Mouse (Mus musculus) spleen, postnatal 10 days (tissue): ENCODE data around the gene Timm13.

Source experiments
- DNase-seq, 2 experiments: peaks; one replicate each; pipeline ENCODE4 v3.0.0; 2021 to 2022; ENCODE audit warnings: low spot score in 2 of 2

Gene Timm13

DNA sequence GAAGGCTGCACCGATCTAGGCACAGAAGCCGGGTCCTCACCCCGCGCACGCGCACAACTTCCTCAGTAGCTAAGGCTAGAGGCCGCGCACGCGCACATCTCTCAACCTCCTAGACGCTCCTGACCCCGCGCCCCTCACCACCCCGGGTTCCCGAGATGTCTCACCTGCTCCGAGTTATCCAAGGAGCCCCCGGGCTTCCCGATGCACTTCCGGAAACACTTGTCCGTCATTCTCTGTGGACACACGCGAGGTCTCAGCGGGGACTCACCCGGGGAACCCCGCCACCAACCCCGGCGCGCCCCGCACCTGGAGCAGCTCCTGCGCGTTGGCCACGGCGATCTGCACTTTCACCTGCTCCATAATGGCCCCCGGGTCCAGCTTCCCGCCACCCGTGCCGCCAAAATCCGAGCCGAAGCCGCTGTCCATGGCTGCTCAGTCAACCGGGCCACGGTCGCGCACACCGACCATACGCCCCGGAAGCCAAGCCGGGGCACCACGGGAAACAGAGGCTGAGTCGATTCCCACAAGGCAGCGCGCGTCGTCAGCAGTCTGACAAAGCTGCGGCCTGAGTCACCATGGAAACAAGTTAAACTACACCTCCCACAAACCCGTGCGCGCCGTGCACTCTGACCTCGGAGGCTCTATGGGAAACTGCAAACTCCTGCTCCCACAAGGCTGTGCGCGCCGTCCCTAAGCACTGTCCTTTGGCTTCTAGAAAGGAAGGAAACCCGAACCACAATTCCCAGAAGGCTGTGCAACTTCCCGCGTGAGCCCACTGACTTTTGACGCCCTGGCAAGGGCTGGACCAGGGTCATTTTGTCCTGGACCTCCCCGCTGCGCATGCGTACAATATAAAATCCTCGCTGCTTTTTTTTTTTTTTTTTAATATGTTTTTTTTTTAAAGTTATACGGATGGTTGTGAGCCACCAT, at the start of gene Timm13:
Gene Timm13 (minus strand): TSS at position 652 of the 930 bp plus-strand sequence.
- DNase-seq: peak; percentile 85 to 97

DNA sequence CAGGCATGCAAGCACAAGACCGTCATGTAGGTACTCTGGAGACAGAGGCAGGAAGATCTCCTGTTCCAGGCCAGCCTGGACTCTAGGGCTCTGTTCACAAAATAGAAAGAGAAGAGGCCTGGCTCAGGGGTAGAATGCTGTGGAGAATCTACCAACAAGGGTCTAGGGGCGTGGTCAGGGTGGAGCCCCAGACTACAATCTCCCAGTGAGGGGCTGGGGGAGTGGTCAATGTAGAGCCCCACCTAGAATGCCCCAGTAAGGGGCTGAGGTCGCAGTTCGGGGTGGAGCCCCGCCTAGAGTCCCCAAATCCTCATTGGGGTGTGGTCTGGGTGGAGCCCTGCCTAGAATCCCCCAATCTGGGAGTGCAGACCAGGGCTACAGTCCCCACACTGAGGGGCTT, 49.5 kb upstream of the Timm13 start:
- DNase-seq: no peak

DNA sequence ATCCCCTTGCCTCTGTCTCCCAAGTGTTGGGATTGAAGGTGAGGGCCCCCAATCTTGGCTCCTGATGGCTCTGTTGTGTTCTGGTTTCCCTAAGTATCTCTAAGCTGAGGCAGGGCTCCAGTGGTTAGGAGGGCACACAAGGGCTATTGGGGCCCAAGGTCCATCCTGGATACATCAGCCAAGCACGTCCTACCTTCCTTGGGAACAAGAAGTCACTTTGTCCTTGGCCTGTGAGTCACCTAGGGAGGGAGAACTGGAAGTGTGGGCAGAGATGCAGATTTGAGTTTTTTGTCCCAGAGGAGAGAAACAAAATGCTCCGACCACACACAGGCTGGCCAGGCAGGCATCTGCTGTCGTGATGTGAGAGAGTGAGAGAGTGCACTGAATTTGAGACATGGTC, 48.3 kb upstream of the Timm13 start:
- DNase-seq: no peak

DNA sequence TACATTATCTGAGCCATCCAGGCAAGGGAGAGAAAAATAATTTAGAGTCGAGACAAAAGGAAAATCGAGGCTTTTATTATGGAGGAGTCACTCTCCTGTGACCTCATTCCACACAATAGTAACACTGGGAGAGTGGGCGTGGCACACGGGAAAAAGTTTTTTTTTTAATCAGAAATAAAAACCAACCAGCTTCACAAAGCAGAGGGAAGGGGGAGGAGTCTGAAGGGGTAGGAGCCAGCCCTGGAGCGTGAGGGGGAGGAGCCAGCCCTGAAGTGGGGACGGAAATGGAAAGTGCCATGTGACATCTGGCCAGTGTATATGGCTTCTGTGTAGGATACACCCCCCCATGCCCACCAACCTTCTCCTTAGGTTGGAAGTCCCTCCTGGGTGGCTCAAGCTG, 47.8 kb upstream of the Timm13 start:
- DNase-seq: no peak

DNA sequence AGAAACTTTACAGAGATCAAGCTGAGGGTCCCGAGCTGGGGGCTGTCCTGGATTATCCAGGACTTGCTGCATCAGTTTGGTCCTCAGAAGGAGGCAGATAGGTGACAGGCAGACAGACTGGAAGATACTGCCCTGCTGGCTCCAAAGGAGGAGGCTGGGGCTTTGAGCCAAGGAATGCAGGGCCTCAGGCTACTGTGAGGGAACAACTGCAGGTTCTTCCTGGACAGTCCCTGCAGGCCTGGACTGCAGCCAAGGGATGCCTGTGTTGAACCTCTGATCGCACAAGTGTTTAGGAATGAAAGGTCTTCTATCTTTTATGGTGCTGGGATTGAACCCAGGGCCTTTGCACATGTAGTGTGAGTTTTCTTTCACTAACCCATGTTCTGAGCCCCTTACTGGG, 47.0 kb upstream of the Timm13 start:
- DNase-seq: no peak

DNA sequence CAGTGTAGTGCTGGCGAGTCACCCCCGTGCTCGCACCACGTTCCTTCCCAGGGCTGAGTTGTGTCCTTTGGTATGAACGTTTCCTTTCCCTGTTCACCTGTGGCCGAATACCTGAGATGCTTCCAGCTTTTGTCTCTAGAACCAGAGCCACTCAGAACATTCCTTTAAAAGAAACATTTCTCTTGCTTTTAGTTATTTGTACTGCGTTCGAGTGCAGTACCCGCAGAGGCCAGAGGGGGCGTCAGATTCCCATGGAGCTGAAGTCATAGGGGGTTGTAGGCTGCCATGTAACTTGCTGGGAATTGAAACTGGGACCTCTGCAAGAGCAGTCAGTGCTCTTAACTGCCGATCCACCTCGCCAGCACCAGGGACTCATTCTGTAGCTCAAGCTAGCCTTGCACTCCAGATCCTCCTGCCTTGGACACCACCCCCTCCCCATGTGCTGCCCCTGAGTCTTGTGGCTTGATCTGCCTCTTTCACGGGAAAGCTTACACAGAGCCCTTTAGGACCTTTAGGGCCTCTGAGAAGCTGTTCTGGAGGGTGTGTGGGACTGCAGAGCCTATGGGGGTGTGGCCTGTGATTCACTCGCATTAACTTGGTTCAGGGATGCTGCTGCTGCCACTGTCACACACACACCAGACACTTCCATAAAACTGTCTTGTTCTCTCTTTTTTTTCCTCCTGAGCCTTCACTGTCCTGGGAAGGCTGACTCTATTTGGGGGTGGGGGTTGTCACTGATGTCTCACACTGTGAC, 46.1 kb upstream of the Timm13 start:
- peak in 1 of 2 experiments; percentile 48 for DNase-seq

DNA sequence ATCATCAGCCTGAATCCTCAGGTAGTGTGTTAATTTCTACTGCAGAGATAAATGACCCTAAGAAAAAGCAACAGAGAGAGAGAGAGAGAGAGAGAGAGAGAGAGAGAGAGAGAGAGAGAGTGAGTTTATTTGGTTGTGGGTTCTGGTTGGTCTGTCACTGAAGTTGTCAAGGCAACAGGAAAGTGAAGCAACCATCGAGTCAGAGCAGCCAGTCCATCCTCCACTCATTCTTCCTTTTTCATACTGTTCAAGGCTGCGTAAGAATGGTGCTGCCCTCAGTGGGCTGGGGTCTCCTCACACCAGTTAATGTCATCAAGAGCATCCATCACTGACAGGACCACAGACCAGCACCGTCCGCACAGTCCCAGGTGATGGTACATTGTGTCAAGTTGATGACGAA, 43.5 kb upstream of the Timm13 start:
- no peak for DNase-seq

DNA sequence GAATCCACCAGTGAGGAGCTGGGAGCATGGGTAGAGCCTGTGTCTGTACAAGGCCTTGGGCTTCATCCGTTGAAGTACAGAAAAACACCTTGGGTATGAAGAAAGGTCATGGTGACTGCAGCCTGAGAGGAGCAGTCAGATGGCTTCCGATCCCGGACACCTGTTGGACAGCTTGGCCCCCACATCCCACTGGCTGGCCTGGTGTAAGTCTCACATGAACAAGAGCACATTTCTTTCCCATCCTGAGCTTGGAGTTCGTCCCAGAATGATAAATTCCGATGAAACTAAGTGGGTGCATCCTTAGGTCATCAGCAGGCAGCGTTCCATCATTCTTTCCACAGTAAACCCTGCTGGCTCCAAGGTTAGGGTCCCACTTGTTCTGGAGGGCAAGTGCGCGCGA, 42.9 kb upstream of the Timm13 start:
- no peak for DNase-seq

DNA sequence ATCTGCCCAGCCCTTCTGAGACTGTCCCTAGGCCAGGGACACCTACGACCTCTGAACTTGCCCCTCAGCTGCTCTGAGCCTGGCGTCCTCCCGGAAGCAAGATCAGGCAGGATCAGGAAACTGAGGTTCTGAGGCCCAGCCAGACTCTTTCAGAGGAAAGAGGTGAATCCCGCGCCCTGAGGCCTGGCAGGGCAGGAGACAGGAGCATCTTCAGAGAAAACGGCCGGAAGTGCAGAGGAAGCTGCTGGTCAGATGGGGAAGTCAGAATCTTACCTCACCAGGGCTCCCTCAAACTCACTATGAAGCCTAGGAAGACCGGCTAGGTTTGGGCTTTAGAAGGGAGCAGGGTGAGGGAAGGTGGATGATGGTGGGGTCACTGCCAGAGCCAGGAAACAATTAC, 42.1 kb upstream of the Timm13 start:
- no peak for DNase-seq

DNA sequence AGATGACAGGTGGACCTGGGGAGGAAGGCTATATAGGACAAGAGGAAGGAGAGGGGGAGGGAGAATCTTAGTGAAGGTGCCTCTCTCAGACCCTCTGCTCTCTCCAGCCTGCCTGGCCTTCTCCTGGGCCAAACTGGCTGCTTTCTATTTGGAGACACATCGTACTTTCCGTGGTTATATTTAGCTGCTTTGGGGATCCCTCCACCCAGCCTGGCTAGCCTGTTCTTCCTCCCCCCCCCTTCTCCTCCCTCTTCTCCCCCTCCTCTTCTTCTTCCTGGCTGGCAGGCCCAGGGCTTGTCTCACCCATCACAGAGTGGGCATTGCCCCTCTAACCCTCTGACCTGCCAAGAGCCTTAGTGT, 40.2 kb upstream of the Timm13 start:
- no peak for DNase-seq

DNA sequence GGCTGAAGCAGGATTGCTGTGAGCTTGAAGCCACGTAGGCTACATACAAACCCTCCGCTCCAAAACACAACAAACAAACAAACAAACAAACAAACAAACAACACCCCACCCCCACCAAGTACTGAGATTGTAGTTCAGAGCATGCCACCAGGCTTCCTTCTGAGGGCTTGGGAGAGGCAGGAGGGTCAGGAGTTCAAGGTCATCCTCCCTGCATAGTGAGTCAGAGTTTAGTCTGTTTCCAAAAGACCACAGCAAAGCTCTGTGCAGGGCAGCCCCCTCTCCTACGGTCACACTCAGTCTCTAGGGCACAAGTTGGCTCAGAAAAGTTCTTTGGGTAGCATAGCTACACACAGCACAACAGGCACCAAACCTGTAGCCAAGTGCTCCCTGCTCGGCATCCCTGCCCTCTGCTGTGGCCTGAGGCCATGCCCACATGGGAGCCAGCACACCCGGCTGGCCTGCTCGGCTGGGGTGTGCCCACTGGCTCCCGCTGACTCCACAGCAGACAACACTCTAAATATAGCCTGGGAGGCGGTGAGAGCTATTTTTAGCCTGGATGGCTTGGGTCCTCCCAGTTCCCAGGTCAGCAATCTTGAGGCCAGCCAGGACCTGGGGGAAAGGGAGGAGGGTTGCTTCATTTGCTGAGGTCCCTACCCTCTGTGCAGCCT, 39.7 kb upstream of the Timm13 start:
- no peak for DNase-seq

DNA sequence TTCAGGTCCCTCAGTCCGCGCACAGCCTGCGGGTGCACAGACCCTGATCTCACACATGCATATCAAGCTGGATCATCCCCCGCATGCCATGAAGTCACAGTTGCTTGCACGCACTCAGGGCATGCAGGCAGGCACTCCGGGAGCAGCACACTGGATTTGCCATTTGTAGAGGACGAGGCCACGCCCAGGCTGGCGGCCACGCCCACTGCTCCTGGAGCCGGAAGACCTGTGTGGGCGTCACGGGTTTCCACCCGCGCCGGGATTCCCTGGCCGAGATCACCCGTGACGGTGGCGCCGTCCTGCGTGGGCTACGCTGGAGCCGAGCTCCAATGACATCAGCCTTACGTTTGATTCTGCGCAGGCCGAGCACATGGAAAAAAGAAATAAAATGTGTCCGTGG, 38.9 kb upstream of the Timm13 start:
- peak; percentile 51 to 81 for DNase-seq

DNA sequence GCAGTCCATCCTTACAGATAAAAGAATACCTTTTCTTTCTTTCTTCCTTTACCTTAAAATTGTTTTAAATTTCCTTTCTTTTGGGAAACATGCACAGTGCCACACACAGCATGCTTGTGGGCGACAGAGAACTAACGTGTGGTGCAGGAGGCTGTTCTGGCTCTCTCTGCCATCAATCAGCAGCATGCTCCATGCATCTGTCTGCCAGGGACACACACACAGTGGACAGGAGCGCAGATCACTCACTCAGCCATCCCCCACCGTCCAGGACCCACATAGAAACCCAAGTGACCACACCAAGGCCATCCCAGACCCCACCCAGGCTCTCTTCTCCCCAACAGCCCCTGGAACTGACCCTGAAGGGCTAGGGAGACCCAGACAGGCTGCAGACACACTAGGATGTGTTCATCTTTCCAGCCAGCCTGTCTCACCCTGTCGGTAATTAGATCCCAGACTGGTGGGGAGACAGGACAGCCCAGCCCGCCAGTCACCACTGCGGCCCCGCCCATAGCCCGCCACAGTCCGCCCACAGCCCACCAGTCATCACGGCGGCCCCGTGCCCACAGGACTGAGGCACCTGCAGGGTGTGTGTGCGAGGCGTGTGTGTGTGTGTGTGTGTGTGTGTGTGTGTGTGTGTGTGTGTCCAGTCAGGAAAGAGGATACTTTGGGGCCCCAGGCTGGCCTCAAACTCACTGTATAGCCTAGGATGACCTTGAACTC, 38.2 kb upstream of the Timm13 start:
- DNase-seq: no peak

DNA sequence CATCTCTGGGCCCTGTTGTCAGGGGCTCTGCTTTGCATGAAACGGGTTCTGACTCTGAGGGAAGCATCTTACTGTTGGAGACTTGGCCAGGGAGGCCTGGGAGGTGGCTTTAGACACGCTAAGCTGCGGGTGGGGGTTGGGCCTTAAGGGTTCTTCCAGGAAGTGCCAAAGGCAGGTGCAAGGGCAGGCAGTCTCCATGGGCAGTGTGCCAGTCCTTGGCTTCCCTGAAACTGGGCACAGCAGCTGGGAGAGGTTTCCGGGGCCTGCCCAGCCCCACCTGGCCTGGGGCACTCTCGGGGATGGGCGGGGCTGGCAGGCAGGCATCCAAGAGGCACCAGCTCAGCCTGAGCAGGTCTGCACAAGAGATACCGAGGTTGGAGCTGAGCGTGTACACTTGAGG, 36.9 kb upstream of the Timm13 start:
- DNase-seq: peak in 1 of 2 experiments; percentile 47

DNA sequence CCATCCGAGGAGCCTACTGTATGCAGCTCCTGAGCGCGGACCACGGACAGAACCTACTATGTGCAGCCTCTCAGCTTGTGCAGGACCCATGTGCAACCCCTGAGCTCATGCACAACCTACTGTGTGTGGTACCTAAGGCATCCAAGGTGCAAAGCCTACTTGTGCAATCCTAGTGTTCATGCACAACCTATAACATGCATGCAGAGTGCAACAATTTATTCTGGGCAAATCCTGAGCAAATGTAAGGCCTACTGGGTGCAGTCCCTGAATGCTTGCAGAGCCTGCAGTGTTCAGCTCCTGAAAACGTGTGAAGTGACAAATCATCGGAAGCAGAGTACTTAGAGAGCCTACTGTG, 36.0 kb upstream of the Timm13 start:
- no peak for DNase-seq

DNA sequence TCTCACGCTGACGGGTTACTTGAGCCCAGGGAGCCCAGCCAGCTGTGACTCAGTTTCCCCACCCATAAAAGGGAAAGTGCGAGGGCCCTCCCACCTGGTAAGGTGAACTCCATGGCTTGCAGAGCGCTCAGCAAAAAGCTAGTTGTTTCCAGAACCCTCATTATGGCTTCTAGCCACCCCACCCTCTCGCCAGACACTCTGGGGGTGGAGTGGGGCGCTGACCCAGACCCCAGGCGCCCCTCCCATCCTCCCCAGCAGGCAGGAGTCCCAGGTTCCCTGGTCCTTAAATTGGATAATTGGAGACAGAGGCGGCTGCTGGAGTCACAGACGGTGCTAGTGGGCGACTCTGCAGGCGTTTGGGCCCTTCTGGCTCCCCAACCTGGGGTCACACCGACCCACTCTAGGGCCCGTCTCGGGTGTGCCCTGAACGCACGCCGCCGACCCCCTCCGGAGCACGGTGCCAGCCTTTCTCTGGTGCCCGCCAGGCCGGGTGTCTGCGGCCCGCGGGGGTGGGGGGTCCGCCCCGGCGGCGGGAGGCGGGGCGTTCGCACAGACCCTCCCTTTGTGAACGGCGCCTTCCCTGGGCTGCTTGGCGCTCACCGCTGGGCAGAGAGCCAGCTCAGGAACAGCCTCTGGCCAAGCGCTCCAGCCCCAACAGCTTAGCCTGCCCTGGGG, 35.5 kb upstream of the Timm13 start:
- DNase-seq: no peak

DNA sequence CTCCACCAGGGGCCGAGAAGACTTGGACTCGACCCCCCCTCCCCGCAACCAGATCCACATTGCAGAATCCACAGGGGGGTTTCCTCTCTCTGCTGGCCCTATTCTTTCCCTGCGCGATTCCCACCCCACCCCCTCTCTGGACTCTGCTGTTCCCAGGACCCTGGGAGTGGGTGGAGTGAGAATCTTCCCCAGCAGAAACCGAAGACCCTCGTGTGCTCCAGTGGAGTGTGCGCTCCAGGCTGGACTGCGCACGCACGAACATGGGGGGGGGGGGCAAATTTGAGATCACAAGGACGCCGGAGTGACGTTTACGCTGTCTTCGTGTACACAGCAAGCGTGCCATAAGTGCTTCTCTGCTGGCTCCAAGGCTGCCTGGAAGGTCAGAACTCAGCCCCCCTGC, 34.9 kb upstream of the Timm13 start:
- DNase-seq: no peak

DNA sequence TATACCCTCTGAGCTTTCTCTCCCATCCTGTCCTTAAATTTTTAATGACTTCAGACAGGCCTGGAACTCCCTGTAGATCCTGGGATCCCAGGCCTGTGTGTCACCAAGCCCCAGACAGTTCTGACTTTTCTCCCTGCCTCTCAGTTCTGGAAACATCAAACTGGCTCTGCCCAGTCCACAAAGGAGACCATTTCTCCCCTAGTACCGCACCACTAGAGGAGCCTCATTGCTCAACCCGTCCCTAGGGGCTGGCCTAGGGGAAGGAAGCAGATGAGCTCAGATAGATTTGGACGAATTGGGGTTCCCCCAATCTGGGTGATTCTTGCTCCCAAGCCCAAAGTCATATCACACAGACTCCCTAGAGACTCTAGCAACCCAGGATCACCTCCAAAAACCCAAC, 34.5 kb upstream of the Timm13 start:
- peak in 1 of 2 experiments; percentile 47 for DNase-seq

DNA sequence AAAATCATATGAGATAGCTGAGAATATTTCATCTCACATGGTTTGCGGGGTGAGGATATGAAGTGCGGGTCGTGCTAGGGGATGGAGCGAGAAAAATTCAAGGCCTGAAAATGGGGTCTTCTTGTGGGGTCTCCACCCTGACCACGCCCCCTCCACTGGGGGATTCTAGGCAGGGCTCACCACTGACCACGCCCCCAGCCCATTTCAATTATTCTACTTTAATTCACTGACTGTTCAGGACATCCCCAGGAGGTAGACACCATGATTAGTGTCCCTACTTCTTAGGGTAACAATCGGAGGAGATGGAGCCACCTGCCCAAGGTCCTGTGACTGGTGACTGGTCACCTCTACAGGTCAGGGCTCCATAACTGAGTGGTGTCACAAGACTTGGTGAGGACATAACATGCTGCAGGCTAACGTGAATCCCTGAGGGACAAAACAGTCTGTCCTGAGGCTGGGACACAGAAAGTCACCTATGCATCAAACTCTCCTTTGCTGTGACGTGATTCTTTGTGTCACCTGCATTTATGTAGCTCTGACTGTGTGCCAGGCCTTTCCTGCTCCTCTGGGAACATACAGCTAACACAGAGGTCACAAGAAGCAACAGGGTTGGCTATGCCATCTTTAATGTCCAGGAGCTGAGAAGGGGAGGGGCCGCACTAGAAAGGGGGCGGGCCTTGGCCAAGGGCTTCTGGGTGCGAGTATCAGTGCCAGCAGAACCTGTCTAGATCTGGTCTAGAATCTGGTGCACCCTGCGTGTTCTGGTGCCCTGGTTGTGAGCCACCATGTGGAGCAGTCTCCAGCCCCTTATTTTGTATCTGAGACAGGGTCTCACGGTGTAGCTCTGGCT, 33.6 kb upstream of the Timm13 start:
- DNase-seq: no peak

DNA sequence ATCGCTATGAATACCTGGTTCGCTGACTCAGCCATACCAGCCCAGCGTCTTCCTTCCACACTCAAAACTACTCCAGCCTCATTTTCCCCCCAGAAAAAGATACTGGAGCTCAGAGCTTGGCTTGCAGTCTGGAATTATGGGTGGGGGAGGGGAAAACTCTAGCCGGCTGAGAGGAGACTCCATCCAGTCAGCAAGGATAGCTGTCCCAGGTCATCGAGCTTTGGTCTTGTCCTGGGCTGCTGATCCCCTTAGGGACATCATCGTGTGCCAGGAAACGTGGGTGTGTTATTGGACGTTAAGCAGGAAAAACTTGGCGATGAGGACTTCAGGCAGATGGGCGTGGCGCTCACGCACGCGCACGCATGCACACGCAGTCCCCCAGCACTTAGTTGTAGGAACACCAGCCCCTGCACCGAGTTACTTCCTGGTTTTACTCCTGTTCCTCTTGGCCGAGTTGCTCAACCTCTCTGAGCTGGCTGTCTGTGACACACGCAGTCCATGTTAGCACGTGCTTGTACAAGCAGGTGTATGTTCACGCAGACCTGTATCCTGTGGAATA, 32.7 kb upstream of the Timm13 start:
- peak in 1 of 2 experiments; percentile 46 for DNase-seq
